Mouse (Mus musculus) kidney, embryonic 15.5 days (tissue): ENCODE results near the gene Nbea. TPM values are rescaled to one million over a fixed set of nuclear protein-coding genes. Genes with fewer than 3 reads are reported as not detected.

Experiments used
- ATAC-seq: fragments of 200-750 bp; cut with Nextera tagmentation; replicated peaks from 2 replicates; pipeline ENCODE4 v1.8.0; 2017; ENCODE audit warnings: moderate TSS enrichment; ENCODE audit not compliant: low FRiP score
- H3K27ac ChIP-seq: fragments of 300-500 bp; sonication (generic); 2 replicates; pipeline ENCODE4 v1.5.1; 2015; ENCODE audit warnings: mild to moderate bottlenecking, inconsistent platforms
- H3K27me3 ChIP-seq: fragments of 300-500 bp; sonication (generic); 2 replicates; pipeline ENCODE4 v1.6.1; 2015; ENCODE audit warnings: inconsistent platforms
- H3K36me3 ChIP-seq: fragments of 300-500 bp; sonication (generic); 2 replicates; pipeline ENCODE4 v1.6.1; 2015; ENCODE audit warnings: inconsistent platforms
- H3K4me1 ChIP-seq: fragments of 300-500 bp; sonication (generic); 2 replicates; pipeline ENCODE4 v1.6.1; 2015; ENCODE audit warnings: inconsistent platforms
- H3K4me2 ChIP-seq: fragments of 300-500 bp; sonication (generic); 2 replicates; pipeline ENCODE4 v1.6.1; 2015; ENCODE audit warnings: moderate library complexity, mild to moderate bottlenecking, inconsistent platforms
- H3K4me3 ChIP-seq: fragments of 300-500 bp; sonication (generic); replicated peaks from 2 replicates; pipeline ENCODE4 v1.5.1; 2015; ENCODE audit warnings: mild to moderate bottlenecking, inconsistent platforms
- H3K9ac ChIP-seq: fragments of 300-500 bp; sonication (generic); 2 replicates; pipeline ENCODE4 v1.6.1; 2015; ENCODE audit warnings: mild to moderate bottlenecking, inconsistent platforms
- H3K9me3 ChIP-seq: fragments of 300-500 bp; sonication (generic); replicated peaks from 2 replicates; pipeline ENCODE4 v1.6.1; 2016; ENCODE audit warnings: inconsistent platforms
- WGBS: fragments of 180-500 bp; shearing (Covaris S2); methylation state at CpG from one replicate; pipeline ENCODE4 v1.1.7; 2015; ENCODE audit warnings: mixed read lengths; 5-methylcytosine and 5-hydroxymethylcytosine counted together
- polyA plus RNA-seq: library from polyadenylated mRNA; unstranded; fragments of >200 nt; fragmentation: Nextera tagmentation; extraction: Ambion mirVana; gene quantifications from 2 replicates; pipeline ENCODE4 v1.2.1, GENCODE M21; 2015

The Nbea gene
- polyA plus RNA-seq, 1 experiment from 2014 or later = 8.1 TPM

- 56% methylated on average over 2 of the region's 2 CpGs for WGBS
- Histone ChIP-seq H3K4me1 (peaks cover 28% of the 10 kb centered on the region), H3K4me2 (no peak overlapping the region), H3K9me3 (no peaks in the 10 kb centered on the region), H3K27ac (no peak overlapping the region), H3K27me3 (no peaks in the 10 kb centered on the region), H3K4me3 (no peak overlapping the region), H3K9ac (no peak overlapping the region), H3K36me3 (no peaks in the 10 kb centered on the region)
- ATAC-seq = no peak
These were observed 593.2 kb downstream of the Nbea start for GRCm38 (mm10) chr3:55590291-55590690.

GRCm38 (mm10) chr3:55589402-55589944 lies 594.0 kb downstream of the Nbea start:
- H3K27ac ChIP-seq = no peak overlapping the region
- no peaks in the 10 kb centered on the region for H3K36me3 ChIP-seq
- no peak overlapping the region for H3K4me3 ChIP-seq
- no peaks in the 10 kb centered on the region for H3K9me3 ChIP-seq
- no peak overlapping the region for H3K9ac ChIP-seq
- peaks cover 28% of the 10 kb centered on the region for H3K4me1 ChIP-seq
- ATAC-seq = no peak
- 66% methylated on average over 8 of the region's 8 CpGs for WGBS
- H3K27me3 ChIP-seq = no peaks in the 10 kb centered on the region
- no peak overlapping the region for H3K4me2 ChIP-seq

GRCm38 (mm10) chr3:55587972-55588946 lies 595.2 kb downstream of the Nbea start:
- WGBS = 10% methylated on average over 12 of the region's 12 CpGs
- H3K27ac ChIP-seq = peak overlapping the region; percentile 85
- peak overlapping the region; percentile 33 for H3K4me2 ChIP-seq
- no peaks in the 10 kb centered on the region for H3K9me3 ChIP-seq
- ATAC-seq = peak; percentile 85
- peaks cover 28% of the 10 kb centered on the region for H3K4me1 ChIP-seq
- no peaks in the 10 kb centered on the region for H3K27me3 ChIP-seq
- no peaks in the 10 kb centered on the region for H3K36me3 ChIP-seq
- H3K9ac ChIP-seq = no peak overlapping the region
- H3K4me3 ChIP-seq = no peak overlapping the region

GRCm38 (mm10) chr3:55587434-55587971 lies 596.0 kb downstream of the Nbea start:
- no peaks in the 10 kb centered on the region for H3K36me3 ChIP-seq
- no peaks in the 10 kb centered on the region for H3K27me3 ChIP-seq
- H3K27ac ChIP-seq = peak overlapping the region; percentile 85
- H3K4me1 ChIP-seq = peaks cover 28% of the 10 kb centered on the region
- no peaks in the 10 kb centered on the region for H3K9me3 ChIP-seq
- no peak overlapping the region for H3K9ac ChIP-seq
- H3K4me2 ChIP-seq = peak overlapping the region; percentile 33
- WGBS = 20% methylated on average over 12 of the region's 12 CpGs
- ATAC-seq = peak; percentile 73
- no peak overlapping the region for H3K4me3 ChIP-seq
